Mouse (Mus musculus) cerebellum, adult (tissue): ENCODE data around the gene Alyref.

Experiments used
- ATAC-seq: cut with Nextera tagmentation; 2 replicates; pipeline ENCODE4 v1.9.2; 2017; ENCODE audit warnings: mild to moderate bottlenecking, moderate library complexity, mixed read lengths; ENCODE audit not compliant: insufficient number of reproducible peaks, low FRiP score, low TSS enrichment

The Alyref gene

GRCm38 (mm10) chr11:120548786-120549167, 49.4 kb downstream of the Alyref start:
- ATAC-seq, result no peak

- no peak for ATAC-seq
Measured at GRCm38 (mm10) chr11:120548214-120548613, 50.0 kb downstream of the Alyref start.

GRCm38 (mm10) chr11:120547469-120547868, 50.7 kb downstream of the Alyref start:
- ATAC-seq, result no peak

GRCm38 (mm10) chr11:120545964-120546363, 52.2 kb downstream of the Alyref start:
- no peak for ATAC-seq

GRCm38 (mm10) chr11:120542376-120542775, 55.8 kb downstream of the Alyref start:
- no peak for ATAC-seq
